Mouse (Mus musculus) midbrain, embryonic 16.5 days (tissue): Measurements from ENCODE around the gene Gm6899. TPM values are rescaled to one million over a fixed set of nuclear protein-coding genes. Genes with fewer than 3 reads are reported as not detected.

ENCODE experiments used
- ATAC-seq: fragments of 200-750 bp; cut with Nextera tagmentation; 2 replicates; pipeline ENCODE4 v1.8.0; 2017; ENCODE audit warnings: moderate TSS enrichment
- H3K27ac ChIP-seq: fragments of 300-500 bp; sonication (generic); 2 replicates; pipeline ENCODE4 v1.5.1; 2014; ENCODE audit warnings: mild to moderate bottlenecking, low read length, mixed read lengths
- H3K27me3 ChIP-seq: fragments of 300-500 bp; sonication (generic); 2 replicates; pipeline ENCODE4 v1.6.1; 2014; ENCODE audit warnings: low read depth, low read length, mixed read lengths; ENCODE audit not compliant: control insufficient read depth, insufficient read depth
- H3K36me3 ChIP-seq: fragments of 300-500 bp; sonication (generic); 2 replicates; pipeline ENCODE4 v1.6.1; 2014; ENCODE audit warnings: mild to moderate bottlenecking, low read length, moderate library complexity, mixed read lengths; ENCODE audit not compliant: control insufficient read depth, insufficient read depth
- H3K4me1 ChIP-seq: fragments of 300-500 bp; sonication (generic); 2 replicates; pipeline ENCODE4 v1.6.1; 2014; ENCODE audit warnings: mild to moderate bottlenecking, low read length, mixed read lengths; ENCODE audit not compliant: control insufficient read depth, insufficient read depth
- H3K4me2 ChIP-seq: fragments of 300-500 bp; sonication (generic); 2 replicates; pipeline ENCODE4 v1.6.1; 2014; ENCODE audit warnings: mild to moderate bottlenecking, low read length, mixed read lengths
- H3K4me3 ChIP-seq: fragments of 300-500 bp; sonication (generic); 2 replicates; pipeline ENCODE4 v1.5.1; 2014; ENCODE audit warnings: low read depth, mild to moderate bottlenecking, low read length, moderate library complexity, mixed read lengths
- H3K9ac ChIP-seq: fragments of 300-500 bp; sonication (generic); 2 replicates; pipeline ENCODE4 v1.6.1; 2014; ENCODE audit warnings: low read depth, low read length, mixed read lengths
- H3K9me3 ChIP-seq: fragments of 300-500 bp; sonication (generic); replicated peaks from 2 replicates; pipeline ENCODE4 v1.6.1; 2014; ENCODE audit warnings: mild to moderate bottlenecking, low read length, mixed read lengths; ENCODE audit not compliant: control insufficient read depth, poor library complexity, severe bottlenecking
- WGBS: fragments of 180-500 bp; shearing (Covaris S2); extraction: QIAGEN DNeasy Blood & Tissue Kit; methylation state at CpG from one replicate; pipeline ENCODE4 v1.1.7; 2014; 5-methylcytosine and 5-hydroxymethylcytosine counted together
- polyA plus RNA-seq: library from polyadenylated mRNA; unstranded; fragments of >200 nt; fragmentation: Nextera tagmentation; extraction: Ambion mirVana; gene quantifications from 2 replicates; pipeline ENCODE4 v1.2.1, GENCODE M21; 2015

Gene Gm6899
- not detected in 2 replicates for polyA plus RNA-seq

- Histone ChIP-seq H3K27ac (no peak within 1 kb of the TSS), H3K9me3 (no peaks in the 10 kb centered on the region)
Measured at GRCm38 (mm10) chr11:26593061-26594059, at the start of gene Gm6899, which contains the start of gene Vrk2. Gene Gm6899 (plus strand): TSS chr11:26593241. Gene Vrk2 (minus strand): TSS chr11:26593999.

GRCm38 (mm10) chr11:26551551-26551950 lies 41.5 kb upstream of the Gm6899 start:
- Histone ChIP-seq H3K27me3 (no peaks in the 10 kb centered on the region), H3K9ac (no peak overlapping the region), H3K36me3 (no peaks in the 10 kb centered on the region), H3K27ac (no peak overlapping the region), H3K4me3 (no peak overlapping the region), H3K4me1 (no peaks in the 10 kb centered on the region), H3K4me2 (no peak overlapping the region), H3K9me3 (no peaks in the 10 kb centered on the region)
- WGBS: 93% methylated on average over 3 of the region's 3 CpGs
- ATAC-seq: no peak

More at GRCm38 (mm10) chr11:26593061-26594059, at the start of gene Gm6899, which contains the start of gene Vrk2:
- ATAC-seq: peak; percentile 97
- Histone ChIP-seq H3K9ac (peak within 1 kb of the TSS; percentile 76), H3K4me1 (no peaks in the 10 kb centered on the region), H3K4me2 (peak within 1 kb of the TSS; percentile 96), H3K4me3 (peak within 1 kb of the TSS; percentile 63), H3K36me3 (no peaks in the 10 kb centered on the region), H3K27me3 (no peaks in the 10 kb centered on the region)
- whole genome bisulfite sequencing: under 1% methylated on average over 57 of the region's 60 CpGs

GRCm38 (mm10) chr11:26585409-26586366 lies 7.4 kb upstream of the Gm6899 start:
- H3K36me3 ChIP-seq: no peaks in the 10 kb centered on the region
- H3K27me3 ChIP-seq: no peaks in the 10 kb centered on the region
- no peaks in the 10 kb centered on the region for H3K4me1 ChIP-seq
- H3K27ac ChIP-seq: no peak overlapping the region
- H3K4me2 ChIP-seq: no peak overlapping the region
- no peaks in the 10 kb centered on the region for H3K9me3 ChIP-seq
- no peak for ATAC-seq
- 64% methylated on average over 17 of the region's 17 CpGs for WGBS
- no peak overlapping the region for H3K9ac ChIP-seq
- H3K4me3 ChIP-seq: no peak overlapping the region

GRCm38 (mm10) chr11:26586367-26587183 lies 6.5 kb upstream of the Gm6899 start:
- Histone ChIP-seq H3K27ac (no peak overlapping the region), H3K4me2 (no peak overlapping the region), H3K36me3 (no peaks in the 10 kb centered on the region), H3K9me3 (no peaks in the 10 kb centered on the region), H3K4me1 (no peaks in the 10 kb centered on the region), H3K9ac (no peak overlapping the region), H3K27me3 (no peaks in the 10 kb centered on the region), H3K4me3 (no peak overlapping the region)
- WGBS: 78% methylated on average over 6 of the region's 6 CpGs
- no peak for ATAC-seq

GRCm38 (mm10) chr11:26587184-26587524 lies 5.9 kb upstream of the Gm6899 start:
- WGBS: 88% methylated on average over 1 of the region's 1 CpGs
- Histone ChIP-seq H3K36me3 (no peaks in the 10 kb centered on the region), H3K4me1 (no peaks in the 10 kb centered on the region), H3K4me3 (no peak overlapping the region), H3K27me3 (no peaks in the 10 kb centered on the region), H3K9ac (no peak overlapping the region), H3K4me2 (no peak overlapping the region), H3K27ac (no peak overlapping the region), H3K9me3 (no peaks in the 10 kb centered on the region)
- ATAC-seq: no peak

- Histone ChIP-seq H3K27me3 (no peaks in the 10 kb centered on the region), H3K27ac (no peak overlapping the region), H3K9me3 (no peaks in the 10 kb centered on the region), H3K4me2 (peak overlapping the region; percentile 96), H3K4me1 (no peaks in the 10 kb centered on the region), H3K4me3 (peak overlapping the region; percentile 63; the same call in 1 of the 2 replicates), H3K9ac (peak overlapping the region; percentile 76), H3K36me3 (no peaks in the 10 kb centered on the region)
- no peak for ATAC-seq
- 24% methylated on average over 6 of the region's 6 CpGs for WGBS
Measured at GRCm38 (mm10) chr11:26592395-26593053, 517 bp upstream of the Gm6899 start.

- no peak overlapping the region for H3K27ac ChIP-seq
- ATAC-seq: no peak
- H3K9me3 ChIP-seq: no peaks in the 10 kb centered on the region
- H3K4me2 ChIP-seq: no peak overlapping the region
- H3K4me1 ChIP-seq: no peaks in the 10 kb centered on the region
- H3K27me3 ChIP-seq: no peaks in the 10 kb centered on the region
- 89% methylated on average over 1 of the region's 1 CpGs for WGBS
- H3K36me3 ChIP-seq: no peaks in the 10 kb centered on the region
- H3K9ac ChIP-seq: no peak overlapping the region
- no peak overlapping the region for H3K4me3 ChIP-seq
Measured at GRCm38 (mm10) chr11:26594487-26594886, 1.4 kb downstream of the Gm6899 start.

GRCm38 (mm10) chr11:26596186-26596585 lies 3.1 kb downstream of the Gm6899 start:
- 86% methylated on average over 1 of the region's 1 CpGs for WGBS
- ATAC-seq: no peak

More at GRCm38 (mm10) chr11:26596186-26596585, 3.1 kb downstream of the Gm6899 start:
- Histone ChIP-seq H3K27ac (no peak overlapping the region), H3K36me3 (no peaks in the 10 kb centered on the region), H3K4me2 (no peak overlapping the region), H3K27me3 (no peaks in the 10 kb centered on the region), H3K4me1 (no peaks in the 10 kb centered on the region), H3K9me3 (no peaks in the 10 kb centered on the region), H3K9ac (no peak overlapping the region), H3K4me3 (no peak overlapping the region)
